Mouse (Mus musculus): ENCODE results near the gene Npepps. TPM values are rescaled to one million over a fixed set of nuclear protein-coding genes. Genes with fewer than 3 reads are reported as not detected.
"Not testable (repeated sequence)": the region's sequence is repeated elsewhere in the genome, so short reads cannot be mapped to it uniquely, and the experiment has no call there.

The Npepps gene
- polyA plus RNA-seq, 1 experiment from 2014 or later, result 138 TPM

- H3K4me2 ChIP-seq, result no peak overlapping the region
- WGBS, result 47% methylated on average over 6 of the region's 6 CpGs
- no peaks in the 10 kb centered on the region for H3K9me3 ChIP-seq
- no peak overlapping the region for H3K9ac ChIP-seq
- no peaks in the 10 kb centered on the region for H3K27me3 ChIP-seq
- peaks cover 8% of the 10 kb centered on the region for H3K4me1 ChIP-seq
- no peaks in the 10 kb centered on the region for H3K36me3 ChIP-seq (replicated peaks)
- H3K27ac ChIP-seq, result no peak overlapping the region
- ATAC-seq (ENCODE audit: low FRiP score), result no peak
- no peak overlapping the region for H3K4me3 ChIP-seq (replicated peaks)
Measured at GRCm38 (mm10) chr11:97286973-97287372, 6.5 kb upstream of the Npepps start.

DNA sequence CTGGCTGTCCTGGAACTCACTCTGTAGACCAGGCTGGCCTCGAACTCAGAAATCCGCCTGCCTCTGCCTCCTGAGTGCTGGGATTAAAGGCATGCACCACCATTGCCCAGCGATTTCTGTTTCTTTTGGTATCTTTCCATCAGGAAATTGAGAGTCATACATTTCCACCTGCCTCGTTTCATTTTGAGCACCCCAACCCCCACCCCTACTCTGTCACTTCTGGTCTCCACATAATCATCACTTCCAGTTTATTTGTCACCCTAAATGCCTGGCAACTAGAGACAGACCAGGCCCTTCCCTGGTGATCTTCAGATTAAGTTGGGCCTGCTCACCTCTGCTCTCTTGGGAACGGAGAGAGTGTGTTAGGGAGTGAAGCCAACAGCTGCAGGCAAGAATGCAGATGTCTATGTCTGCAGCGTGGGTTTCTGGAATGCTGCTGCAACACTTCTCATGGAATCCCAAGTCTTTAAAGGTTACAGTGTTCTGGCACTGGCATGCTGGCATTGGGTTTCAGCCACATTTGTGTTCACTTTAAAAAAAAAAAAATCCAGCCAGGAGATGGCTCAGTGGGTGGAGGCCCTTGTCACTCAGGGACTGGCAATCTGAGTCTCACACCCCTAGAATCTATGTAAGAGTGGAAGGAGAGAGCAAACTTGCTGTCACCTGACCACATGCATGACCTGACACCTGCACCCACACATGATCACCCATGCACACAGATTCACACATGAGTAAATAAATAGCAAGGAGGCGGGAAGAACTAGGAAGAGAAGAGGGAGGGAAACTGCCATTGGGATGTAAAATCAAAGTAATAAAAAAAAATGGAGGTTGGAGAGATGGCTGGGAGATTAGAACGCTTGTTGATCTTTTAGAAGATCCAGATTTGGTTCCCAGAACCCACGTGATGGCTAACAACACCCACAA is 5.7 kb upstream of the Npepps start:
- Histone ChIP-seq H3K36me3 (replicated peaks) (no peaks in the 10 kb centered on the region), H3K4me2 (no peak overlapping the region), H3K27me3 (no peaks in the 10 kb centered on the region), H3K4me3 (replicated peaks) (no peak overlapping the region), H3K9ac (no peak overlapping the region), H3K4me1 (peaks cover 8% of the 10 kb centered on the region), H3K27ac (no peak overlapping the region), H3K9me3 (no peaks in the 10 kb centered on the region)
- WGBS, result 82% methylated on average over 9 of the region's 9 CpGs
- ATAC-seq (ENCODE audit: low FRiP score), result no peak

GRCm38 (mm10) chr11:97284854-97285253 is 4.4 kb upstream of the Npepps start:
- 78% methylated on average over 4 of the region's 4 CpGs for WGBS
- no peak overlapping the region for H3K4me3 ChIP-seq (replicated peaks)
- no peak overlapping the region for H3K27ac ChIP-seq
- no peaks in the 10 kb centered on the region for H3K27me3 ChIP-seq
- no peak for ATAC-seq (ENCODE audit: low FRiP score)
- peaks cover 4% of the 10 kb centered on the region for H3K4me1 ChIP-seq
- H3K9me3 ChIP-seq, result no peaks in the 10 kb centered on the region
- no peak overlapping the region for H3K4me2 ChIP-seq
- H3K36me3 ChIP-seq (replicated peaks), result no peaks in the 10 kb centered on the region
- H3K9ac ChIP-seq, result no peak overlapping the region

DNA sequence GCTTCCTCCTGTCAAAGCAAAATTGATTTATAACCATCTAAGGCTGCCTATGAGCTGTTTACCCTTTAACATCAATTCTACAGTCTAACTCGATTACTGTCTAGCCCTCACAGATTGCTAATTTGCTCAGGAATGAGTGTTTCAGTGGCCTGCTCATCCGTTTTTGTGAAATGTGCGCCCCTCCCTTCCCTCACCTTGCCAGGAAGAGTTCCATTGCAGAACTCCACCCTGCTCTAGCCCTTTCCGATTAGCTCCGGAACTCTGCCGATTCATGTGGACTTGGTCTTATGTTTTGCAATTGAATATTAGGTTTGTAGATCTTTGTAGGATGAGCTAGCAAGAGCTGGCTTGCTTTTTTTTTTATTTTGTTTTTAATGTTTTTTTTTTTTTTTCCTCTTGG is 1.7 kb upstream of the Npepps start:
- H3K9ac ChIP-seq, result no peak overlapping the region
- no peak overlapping the region for H3K4me2 ChIP-seq
- WGBS, result 93% methylated on average over 6 of the region's 6 CpGs
- ATAC-seq (ENCODE audit: low FRiP score), result no peak
- H3K36me3 ChIP-seq (replicated peaks), result no peaks in the 10 kb centered on the region
- H3K27me3 ChIP-seq, result no peaks in the 10 kb centered on the region
- H3K27ac ChIP-seq, result no peak overlapping the region
- no peak overlapping the region for H3K4me3 ChIP-seq (replicated peaks)
- H3K4me1 ChIP-seq, result peaks cover 18% of the 10 kb centered on the region
- H3K9me3 ChIP-seq, result no peaks in the 10 kb centered on the region

DNA sequence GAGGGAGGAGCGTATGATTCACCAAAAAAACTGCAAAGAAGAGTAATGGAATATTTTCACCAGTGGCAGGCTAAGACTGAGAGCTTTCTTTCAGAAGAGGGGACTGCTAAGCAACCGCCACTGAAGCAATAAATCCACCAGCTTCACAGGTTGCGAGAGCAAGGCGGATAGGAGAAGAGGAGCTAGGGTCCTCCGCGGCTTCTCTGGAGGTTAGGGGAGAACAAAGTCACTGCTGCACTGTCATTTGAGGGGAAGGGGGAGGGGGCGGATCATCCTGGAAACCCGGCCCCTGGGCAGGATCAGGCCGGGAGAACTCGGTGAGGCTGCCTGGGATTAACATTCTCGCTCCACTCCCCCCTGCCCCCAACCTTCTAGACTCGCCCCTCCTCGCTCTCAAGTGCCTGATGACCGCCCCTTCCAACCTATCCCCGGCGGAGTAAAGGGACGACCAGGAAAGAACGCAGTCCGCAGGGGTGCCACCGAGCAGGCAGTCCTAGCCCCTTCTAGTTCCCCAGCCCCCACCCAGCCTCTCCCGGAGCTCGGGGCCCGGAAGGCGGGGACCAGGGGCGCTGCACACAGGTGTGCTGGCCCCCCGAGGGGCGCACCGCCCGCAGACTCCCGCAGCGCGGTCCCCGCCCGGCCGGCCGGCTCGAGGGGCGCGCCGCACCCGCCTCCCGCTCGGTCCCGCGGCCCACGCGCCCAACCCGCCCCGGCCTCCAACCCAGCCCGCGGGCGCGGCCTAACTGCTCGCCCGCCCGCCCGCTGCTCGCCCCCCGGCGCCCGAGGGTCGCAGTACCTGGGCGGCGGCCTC is 828 bp downstream of the Npepps start:
- H3K27me3 ChIP-seq, result no peaks in the 10 kb centered on the region
- no peaks in the 10 kb centered on the region for H3K36me3 ChIP-seq (replicated peaks)
- H3K27ac ChIP-seq, result peak overlapping the region; percentile 99
- H3K9me3 ChIP-seq, result no peaks in the 10 kb centered on the region
- peak overlapping the region; percentile 99 for H3K4me3 ChIP-seq (replicated peaks)
- peak overlapping the region; percentile 99 for H3K9ac ChIP-seq
- WGBS, result under 1% methylated on average over 51 of the region's 64 CpGs
- H3K4me1 ChIP-seq, result peaks cover 21% of the 10 kb centered on the region
- ATAC-seq (ENCODE audit: low FRiP score), result peak; percentile 81
- peak overlapping the region; percentile 63 for H3K4me2 ChIP-seq

DNA sequence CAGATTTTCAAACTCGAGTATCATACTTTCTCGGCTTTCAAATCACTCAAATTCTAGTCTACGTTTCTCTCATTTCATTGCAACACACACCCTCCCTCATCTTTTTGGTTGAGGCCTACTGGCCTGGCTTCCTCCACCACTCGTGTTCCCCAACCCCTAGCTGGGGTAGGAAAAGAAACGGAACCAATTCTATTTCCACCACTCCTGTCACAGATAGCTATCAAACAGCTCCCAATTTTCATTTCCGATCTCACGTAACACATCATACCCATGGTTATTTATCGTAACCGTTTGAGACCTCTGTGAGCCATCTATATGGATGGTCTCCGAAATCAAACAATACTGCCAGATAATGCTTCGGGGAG is 1.4 kb downstream of the Npepps start:
- no peak for ATAC-seq (ENCODE audit: low FRiP score)
- H3K4me1 ChIP-seq, result peaks cover 21% of the 10 kb centered on the region
- no peaks in the 10 kb centered on the region for H3K9me3 ChIP-seq
- peak overlapping the region; percentile 63 for H3K4me2 ChIP-seq
- no peaks in the 10 kb centered on the region for H3K27me3 ChIP-seq
- peak overlapping the region; percentile 99 for H3K9ac ChIP-seq
- 26% methylated on average over 11 of the region's 11 CpGs for WGBS
- 0 out of 2 replicates have a peak, but pooled peaks cover 5% of the 10 kb centered on the region for H3K36me3 ChIP-seq (replicated peaks)
- peak overlapping the region; percentile 99 for H3K27ac ChIP-seq
- H3K4me3 ChIP-seq (replicated peaks), result peak overlapping the region; percentile 99

GRCm38 (mm10) chr11:97278456-97278855 is 2.0 kb downstream of the Npepps start:
- Histone ChIP-seq H3K27me3 (no peaks in the 10 kb centered on the region), H3K4me2 (peak overlapping the region; percentile 63), H3K36me3 (replicated peaks) (0 out of 2 replicates have a peak, but pooled peaks cover 5% of the 10 kb centered on the region), H3K4me3 (replicated peaks) (peak overlapping the region; percentile 99), H3K27ac (no peak overlapping the region), H3K4me1 (peaks cover 21% of the 10 kb centered on the region), H3K9me3 (no peaks in the 10 kb centered on the region), H3K9ac (peak overlapping the region; percentile 99; the same call in 1 of the 2 replicates)
- WGBS, result 79% methylated on average over 6 of the region's 6 CpGs
- no peak for ATAC-seq (ENCODE audit: low FRiP score)

DNA sequence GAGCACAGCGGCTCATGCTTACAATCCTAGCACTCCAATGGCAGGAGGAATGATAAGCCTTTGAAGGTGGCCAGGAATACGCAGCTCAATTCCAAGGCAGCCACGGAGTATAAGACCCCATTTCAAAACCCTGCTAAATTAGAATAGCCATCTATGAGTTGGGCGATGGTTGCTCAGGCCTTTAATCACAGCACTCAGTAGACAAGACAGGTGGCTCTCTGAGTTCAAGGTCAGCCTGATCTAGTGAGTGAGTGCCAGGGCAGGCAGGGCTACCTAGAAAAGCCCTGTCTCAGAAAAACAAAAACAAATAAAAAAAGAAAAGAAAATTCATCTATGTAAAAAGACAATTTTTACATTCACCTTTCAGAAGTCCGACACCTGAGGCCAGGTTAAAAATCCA is 3.3 kb downstream of the Npepps start:
- no peaks in the 10 kb centered on the region for H3K27me3 ChIP-seq
- 0 out of 2 replicates have a peak, but pooled peaks cover 5% of the 10 kb centered on the region for H3K36me3 ChIP-seq (replicated peaks)
- no peak for ATAC-seq (ENCODE audit: low FRiP score)
- H3K4me2 ChIP-seq, result no peak overlapping the region
- H3K9me3 ChIP-seq, result no peaks in the 10 kb centered on the region
- H3K4me3 ChIP-seq (replicated peaks), result no peak overlapping the region
- 94% methylated on average over 5 of the region's 5 CpGs for WGBS
- H3K9ac ChIP-seq, result no peak overlapping the region
- H3K4me1 ChIP-seq, result peaks cover 21% of the 10 kb centered on the region
- H3K27ac ChIP-seq, result no peak overlapping the region

- no peak overlapping the region for H3K4me3 ChIP-seq (replicated peaks)
- no peak overlapping the region for H3K4me2 ChIP-seq
- H3K27me3 ChIP-seq, result no peaks in the 10 kb centered on the region
- no peak overlapping the region for H3K27ac ChIP-seq
- ATAC-seq (ENCODE audit: low FRiP score), result no peak
- H3K4me1 ChIP-seq, result peaks cover 21% of the 10 kb centered on the region
- no peak overlapping the region for H3K9ac ChIP-seq
- no peaks in the 10 kb centered on the region for H3K9me3 ChIP-seq
- 65% methylated on average over 1 of the region's 1 CpGs for WGBS
- 0 out of 2 replicates have a peak, but pooled peaks cover 5% of the 10 kb centered on the region for H3K36me3 ChIP-seq (replicated peaks)
Measured at GRCm38 (mm10) chr11:97276019-97276418, 4.4 kb downstream of the Npepps start.

DNA sequence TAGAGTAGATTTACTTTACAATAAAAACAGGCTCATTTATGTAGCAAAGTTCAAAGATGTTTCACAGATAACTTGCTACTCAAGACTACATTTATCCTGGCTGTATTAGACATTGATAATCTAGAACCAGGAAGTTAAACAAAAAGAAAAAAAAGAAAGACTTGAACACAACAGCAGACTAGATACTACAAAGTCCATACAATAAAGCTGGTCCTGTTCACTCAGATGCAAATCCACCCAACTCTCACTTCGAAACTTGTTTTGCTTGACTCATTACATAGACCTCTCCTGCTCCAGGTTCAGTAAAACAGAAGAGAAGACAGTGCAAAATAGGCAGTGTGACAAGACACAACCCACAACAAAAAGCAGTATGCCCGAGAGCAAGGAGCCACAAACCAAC is 5.1 kb downstream of the Npepps start:
- 92% methylated on average over 2 of the region's 2 CpGs for WGBS
- no peak overlapping the region for H3K27ac ChIP-seq

GRCm38 (mm10) chr11:97274947-97275346 is 5.5 kb downstream of the Npepps start:
- 95% methylated on average over 6 of the region's 6 CpGs for WGBS
- peaks cover 21% of the 10 kb centered on the region for H3K4me1 ChIP-seq
- not testable (repeated sequence) for H3K4me2 ChIP-seq; H3K36me3 ChIP-seq (replicated peaks); H3K27ac ChIP-seq; ATAC-seq (ENCODE audit: low FRiP score); H3K4me3 ChIP-seq (replicated peaks); H3K9ac ChIP-seq; H3K9me3 ChIP-seq; H3K27me3 ChIP-seq

More for the DNA sequence above, 5.1 kb downstream of the Npepps start:
- Histone ChIP-seq H3K4me2 (no peak overlapping the region), H3K4me1 (peaks cover 21% of the 10 kb centered on the region), H3K4me3 (replicated peaks) (no peak overlapping the region), H3K9me3 (no peaks in the 10 kb centered on the region), H3K9ac (no peak overlapping the region), H3K27me3 (no peaks in the 10 kb centered on the region), H3K36me3 (replicated peaks) (0 out of 2 replicates have a peak, but pooled peaks cover 5% of the 10 kb centered on the region)
- no peak for ATAC-seq (ENCODE audit: low FRiP score)

DNA sequence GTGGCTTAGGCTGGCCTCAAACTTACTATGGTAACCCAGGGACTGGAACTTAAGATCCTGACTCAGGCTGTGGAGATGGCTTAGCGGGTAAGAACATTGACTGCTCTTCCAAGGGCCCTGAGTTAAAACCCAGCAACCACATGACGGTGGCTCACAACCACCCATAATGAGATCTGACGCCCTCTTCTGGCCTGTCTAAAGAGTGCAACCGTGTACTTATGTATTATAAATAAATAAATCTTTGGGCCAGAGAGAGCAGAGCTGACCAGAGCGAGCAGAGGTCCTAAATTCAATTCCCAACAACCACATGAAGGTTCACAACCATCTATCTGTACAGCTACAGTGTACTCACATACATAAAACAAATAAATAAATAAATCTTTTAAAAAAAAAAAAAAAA is 6.8 kb downstream of the Npepps start:
- H3K4me2 ChIP-seq, result no peak overlapping the region
- 88% methylated on average over 5 of the region's 5 CpGs for WGBS
- H3K27ac ChIP-seq, result no peak overlapping the region
- H3K9me3 ChIP-seq, result no peaks in the 10 kb centered on the region
- peaks cover 15% of the 10 kb centered on the region for H3K4me1 ChIP-seq
- H3K27me3 ChIP-seq, result no peaks in the 10 kb centered on the region
- no peak overlapping the region for H3K4me3 ChIP-seq (replicated peaks)
- no peak for ATAC-seq (ENCODE audit: low FRiP score)
- no peak overlapping the region for H3K9ac ChIP-seq
- 0 out of 2 replicates have a peak, but pooled peaks cover 5% of the 10 kb centered on the region for H3K36me3 ChIP-seq (replicated peaks)

Data from forebrain, embryonic 12.5 days (tissue).